Mouse (Mus musculus) lung, postnatal 0 days (tissue): Measurements from ENCODE around the gene Ptbp1.

Experiments used
- CTCF ChIP-seq: IDR thresholded peaks from 2 replicates; pipeline ENCODE4 v1.5.1; 2016; ENCODE audit warnings: antibody characterized with exemption, mild to moderate bottlenecking
- EP300 ChIP-seq: IDR thresholded peaks from 2 replicates; pipeline ENCODE4 v1.6.1; 2016; ENCODE audit warnings: antibody characterized with exemption, mild to moderate bottlenecking, control low read depth

GRCm38 (mm10) chr10:79820277-79820676, 34.0 kb upstream of the Ptbp1 start:
- TF ChIP-seq CTCF (no peak), EP300 (no peak)
